Mouse (Mus musculus): ENCODE results near the gene Kcnk15.

Kcnk15 gene

GRCm38 (mm10) chr2:163876830-163877498 lies 23.5 kb downstream of the Kcnk15 start:
- DNase-seq (ENCODE audit: low spot score): no peak

- DNase-seq (ENCODE audit: low spot score): no peak
Measured at GRCm38 (mm10) chr2:163880891-163881290, 27.4 kb downstream of the Kcnk15 start.

- DNase-seq (ENCODE audit: low spot score): no peak
Measured at GRCm38 (mm10) chr2:163882859-163883652, 29.6 kb downstream of the Kcnk15 start.

- peak; percentile 60 for DNase-seq (ENCODE audit: low spot score)
Measured at GRCm38 (mm10) chr2:163889411-163889810, 36.0 kb downstream of the Kcnk15 start.

- DNase-seq (ENCODE audit: low spot score): no peak
Measured at GRCm38 (mm10) chr2:163890586-163890985, 37.1 kb downstream of the Kcnk15 start.

- no peak for DNase-seq (ENCODE audit: low spot score)
Measured at GRCm38 (mm10) chr2:163891271-163891670, 37.8 kb downstream of the Kcnk15 start.

GRCm38 (mm10) chr2:163893446-163894370 lies 40.3 kb downstream of the Kcnk15 start:
- no peak for DNase-seq (ENCODE audit: low spot score)

GRCm38 (mm10) chr2:163895156-163895555 lies 41.7 kb downstream of the Kcnk15 start:
- DNase-seq (ENCODE audit: low spot score): no peak

- DNase-seq (ENCODE audit: low spot score): no peak
Measured at GRCm38 (mm10) chr2:163897026-163897425, 43.6 kb downstream of the Kcnk15 start.

GRCm38 (mm10) chr2:163897988-163898535 lies 44.6 kb downstream of the Kcnk15 start:
- no peak for DNase-seq (ENCODE audit: low spot score)

GRCm38 (mm10) chr2:163899910-163900411 lies 46.5 kb downstream of the Kcnk15 start:
- DNase-seq (ENCODE audit: low spot score): no peak

GRCm38 (mm10) chr2:163901043-163901442 lies 47.6 kb downstream of the Kcnk15 start:
- DNase-seq (ENCODE audit: low spot score): no peak

GRCm38 (mm10) chr2:163902448-163902847 lies 49.0 kb downstream of the Kcnk15 start:
- DNase-seq (ENCODE audit: low spot score): no peak

- DNase-seq (ENCODE audit: low spot score): no peak
Measured at GRCm38 (mm10) chr2:163903461-163903860, 50.0 kb downstream of the Kcnk15 start.

- no peak for DNase-seq (ENCODE audit: low spot score)
Measured at GRCm38 (mm10) chr2:163904323-163904722, 50.9 kb downstream of the Kcnk15 start.

GRCm38 (mm10) chr2:163907131-163907530 lies 53.7 kb downstream of the Kcnk15 start:
- no peak for DNase-seq (ENCODE audit: low spot score)
